ENCODE assay signal across 8 mouse cellular contexts in genomic region chr4:155564315-155565069, GRCm38 (mm10). TPM values are rescaled to one million over a fixed set of nuclear protein-coding genes. Genes with fewer than 3 reads are reported as not detected.
DNase-seq lines count a peak whose midpoint lies in the region; ATAC-seq lines count a peak whose summit lies in the region.

No protein-coding gene starts in this region.

- peaks cover 36% of the 10 kb centered on the region for H3K4me1 ChIP-seq in hindbrain, embryonic 15.5 days (replicated peaks)
- H3K4me1 ChIP-seq in liver, embryonic 13.5 days (replicated peaks), result peaks cover 84% of the 10 kb centered on the region
- peaks cover 41% of the 10 kb centered on the region for H3K4me1 ChIP-seq in neural tube, embryonic 15.5 days

- peak overlapping the region; percentile 85 for H3K4me3 ChIP-seq in hindbrain, embryonic 15.5 days
- peak overlapping the region; percentile 89 for H3K4me3 ChIP-seq in liver, embryonic 13.5 days (replicated peaks)
- H3K4me3 ChIP-seq in neural tube, embryonic 15.5 days (replicated peaks), result peak overlapping the region; percentile 98

- no peaks in the 10 kb centered on the region for H3K9me3 ChIP-seq in hindbrain, embryonic 15.5 days
- no peaks in the 10 kb centered on the region for H3K9me3 ChIP-seq in liver, embryonic 13.5 days (replicated peaks)
- no peaks in the 10 kb centered on the region for H3K9me3 ChIP-seq in neural tube, embryonic 15.5 days (replicated peaks)

- peaks cover 17% of the 10 kb centered on the region for H3K36me3 ChIP-seq in hindbrain, embryonic 15.5 days
- peaks cover 18% of the 10 kb centered on the region for H3K36me3 ChIP-seq in liver, embryonic 13.5 days
- peaks cover 16% of the 10 kb centered on the region for H3K36me3 ChIP-seq in neural tube, embryonic 15.5 days

- peak overlapping the region; percentile 81 for H3K9ac ChIP-seq in hindbrain, embryonic 15.5 days
- peak overlapping the region; percentile 89 for H3K9ac ChIP-seq in liver, embryonic 13.5 days
- H3K9ac ChIP-seq in neural tube, embryonic 15.5 days (replicated peaks), result peak overlapping the region; percentile 90

- WGBS in hindbrain, embryonic 15.5 days, result 16% methylated on average over 20 of the region's 20 CpGs
- 10% methylated on average over 20 of the region's 20 CpGs for WGBS in liver, embryonic 13.5 days (ENCODE audit: insufficient replicate concordance)
- 14% methylated on average over 20 of the region's 20 CpGs for WGBS in neural tube, embryonic 15.5 days

- H3K27me3 ChIP-seq in hindbrain, embryonic 15.5 days, result no peaks in the 10 kb centered on the region
- H3K27me3 ChIP-seq in liver, embryonic 13.5 days, result no peaks in the 10 kb centered on the region
- no peaks in the 10 kb centered on the region for H3K27me3 ChIP-seq in neural tube, embryonic 15.5 days (replicated peaks)

- no peak for ATAC-seq in hindbrain, embryonic 15.5 days (ENCODE audit: low FRiP score, low read depth)
- ATAC-seq in liver, embryonic 13.5 days (ENCODE audit: low read depth), result no peak
- ATAC-seq in neural tube, embryonic 15.5 days (ENCODE audit: low FRiP score), result no peak

- H3K27ac ChIP-seq in hindbrain, embryonic 15.5 days (replicated peaks), result peak overlapping the region; percentile 92
- H3K27ac ChIP-seq in liver, embryonic 13.5 days, result peak overlapping the region; percentile 92
- peak overlapping the region; percentile 93 for H3K27ac ChIP-seq in neural tube, embryonic 15.5 days (replicated peaks)

- DNase-seq in layer of hippocampus, postnatal 14 days (ENCODE audit: low spot score in 2 of 2), result peak; percentile 23 to 64
- no peak for DNase-seq in layer of hippocampus, adult 8-10 months (ENCODE audit: low spot score in 2 of 2)
- DNase-seq in adrenal gland, postnatal 36 days, result peak; percentile 68 to 69
- peak; percentile 16 for DNase-seq in forelimb bud, embryonic 11.5 days (ENCODE audit: low read depth, low spot score)
- peak; percentile 37 for DNase-seq in liver, embryonic 13.5 days
- no peak for DNase-seq in spleen, adult 18-20 months

- peak overlapping the region; percentile 88 for H3K4me2 ChIP-seq in hindbrain, embryonic 15.5 days
- peak overlapping the region; percentile 96 for H3K4me2 ChIP-seq in liver, embryonic 13.5 days
- peak overlapping the region; percentile 89 for H3K4me2 ChIP-seq in neural tube, embryonic 15.5 days

RNA-seq across cellular contexts. Expression of gene Nadk, which starts 2.3 kb away (rescaled TPM):
- total RNA-seq in layer of hippocampus, postnatal 14 days (2021), result 10 to 100 TPM; 61.0 to 68.9 TPM
- total RNA-seq in layer of hippocampus, adult 8-10 months (2022), result 10 to 100 TPM; 52.2 to 69.2 (median 59.6) TPM
- 100 to 1,000 TPM; 175 to 310 TPM for total RNA-seq in adrenal gland, postnatal 36 days (2021)
- 80.6 and 85.9 TPM in 2 replicates for polyA plus RNA-seq in hindbrain, embryonic 15.5 days (2015; fragmentation: Nextera tagmentation; extraction: Ambion mirVana)
- 60.4 and 68.0 TPM in 2 replicates for polyA plus RNA-seq in liver, embryonic 13.5 days (2015; fragmentation: Nextera tagmentation; extraction: Ambion mirVana)
- polyA plus RNA-seq in neural tube, embryonic 15.5 days (2015; fragmentation: Nextera tagmentation; extraction: Ambion mirVana), result 75.0 and 81.5 TPM in 2 replicates

RNA-seq across cellular contexts. Expression of gene Slc35e2, which starts 36.7 kb away (rescaled TPM):
- 10 to 100 TPM; 41.4 to 46.1 TPM for total RNA-seq in layer of hippocampus, postnatal 14 days (2021)
- total RNA-seq in layer of hippocampus, adult 8-10 months (2022), result 10 to 100 TPM; 36.1 to 48.6 (median 42.5) TPM
- total RNA-seq in adrenal gland, postnatal 36 days (2021), result 10 to 100 TPM; 34.0 to 43.3 TPM
- polyA plus RNA-seq in hindbrain, embryonic 15.5 days (2015; fragmentation: Nextera tagmentation; extraction: Ambion mirVana), result 14.6 and 16.3 TPM in 2 replicates
- polyA plus RNA-seq in liver, embryonic 13.5 days (2015; fragmentation: Nextera tagmentation; extraction: Ambion mirVana), result 4.4 and 5.9 TPM in 2 replicates
- polyA plus RNA-seq in neural tube, embryonic 15.5 days (2015; fragmentation: Nextera tagmentation; extraction: Ambion mirVana), result 14.1 and 14.4 TPM in 2 replicates

Comparison
In these comparisons a context has a peak if more than half of its experiments do, and no peak if none do; other contexts are left out.
1. DNase-seq: peak in layer of hippocampus, postnatal 14 days (2 of 2), adrenal gland, postnatal 36 days (2 of 2), forelimb bud, embryonic 11.5 days (single experiment) and liver, embryonic 13.5 days (single experiment); none in layer of hippocampus, adult 8-10 months (0 of 2) and spleen, adult 18-20 months (0 of 2).
2. Peak in every context shown above with its lines, with median percentiles within 50 percentile points of each other: H3K27ac ChIP-seq, H3K4me2 ChIP-seq, H3K4me3 ChIP-seq and H3K9ac ChIP-seq.